Mouse (Mus musculus) embryo, embryonic 11.5 days (tissue): ENCODE measurements around the gene Mvb12b.

Experiments used
- DNase-seq: peaks from one replicate; pipeline ENCODE4 v3.0.0-alpha.2; 2012; ENCODE audit warnings: low read depth, low spot score

Mvb12b gene

GRCm38 (mm10) chr2:33817080-33817479 lies 70.7 kb downstream of the Mvb12b start:
- DNase-seq = no peak

- no peak for DNase-seq
Measured at GRCm38 (mm10) chr2:33814581-33814980, 73.2 kb downstream of the Mvb12b start.

GRCm38 (mm10) chr2:33813501-33814240 lies 74.1 kb downstream of the Mvb12b start:
- DNase-seq = no peak

GRCm38 (mm10) chr2:33812980-33813379 lies 74.8 kb downstream of the Mvb12b start:
- no peak for DNase-seq

GRCm38 (mm10) chr2:33811349-33811890 lies 76.3 kb downstream of the Mvb12b start:
- no peak for DNase-seq

- DNase-seq = no peak
Measured at GRCm38 (mm10) chr2:33809081-33809480, 78.7 kb downstream of the Mvb12b start.

- DNase-seq = no peak
Measured at GRCm38 (mm10) chr2:33808032-33808431, 79.7 kb downstream of the Mvb12b start.

- no peak for DNase-seq
Measured at GRCm38 (mm10) chr2:33805640-33806039, 82.1 kb downstream of the Mvb12b start.

GRCm38 (mm10) chr2:33803717-33804214 lies 84.0 kb downstream of the Mvb12b start:
- no peak for DNase-seq

- DNase-seq = no peak
Measured at GRCm38 (mm10) chr2:33803083-33803615, 84.6 kb downstream of the Mvb12b start.

GRCm38 (mm10) chr2:33801760-33802159 lies 86.0 kb downstream of the Mvb12b start:
- no peak for DNase-seq

- DNase-seq = no peak
Measured at GRCm38 (mm10) chr2:33801336-33801735, 86.4 kb downstream of the Mvb12b start.

- DNase-seq = no peak
Measured at GRCm38 (mm10) chr2:33800221-33800620, 87.5 kb downstream of the Mvb12b start.

GRCm38 (mm10) chr2:33795716-33796472 lies 91.9 kb downstream of the Mvb12b start:
- DNase-seq = no peak

GRCm38 (mm10) chr2:33795001-33795580 lies 92.7 kb downstream of the Mvb12b start:
- DNase-seq = no peak

GRCm38 (mm10) chr2:33794483-33794882 lies 93.3 kb downstream of the Mvb12b start:
- DNase-seq = no peak

GRCm38 (mm10) chr2:33790301-33790700 lies 97.4 kb downstream of the Mvb12b start:
- DNase-seq = no peak

GRCm38 (mm10) chr2:33789732-33790131 lies 98.0 kb downstream of the Mvb12b start:
- DNase-seq = no peak

GRCm38 (mm10) chr2:33789279-33789678 lies 98.5 kb downstream of the Mvb12b start:
- no peak for DNase-seq

GRCm38 (mm10) chr2:33788851-33789250 lies 98.9 kb downstream of the Mvb12b start:
- no peak for DNase-seq

- no peak for DNase-seq
Measured at GRCm38 (mm10) chr2:33788131-33788530, 99.6 kb downstream of the Mvb12b start.

GRCm38 (mm10) chr2:33786064-33786463 lies 101.7 kb downstream of the Mvb12b start:
- no peak for DNase-seq
